Mouse (Mus musculus) MEL (cell line): Measurements from ENCODE around the gene Mpv17l2. TPM values are rescaled to one million over a fixed set of nuclear protein-coding genes. Genes with fewer than 3 reads are reported as not detected.

Experiments used
- DNase-seq: peaks from one replicate; pipeline ENCODE4 v3.0.0; 2011; ENCODE audit warnings: low read depth, low spot score
- H3K27ac ChIP-seq: 2 replicates; pipeline ENCODE4 v1.5.1; 2012; ENCODE audit warnings: low read depth, mild to moderate bottlenecking, control low read depth, low read length, moderate library complexity; ENCODE audit not compliant: control insufficient read depth
- H3K27me3 ChIP-seq, 2 experiments: fragments of 150-350 bp in 1 of 2; sonication (generic) in 1 of 2; 2 replicates each; pipeline ENCODE4 v1.6.1; 2012; ENCODE audit warnings: low read length in 2 of 2, mild to moderate bottlenecking in 2 of 2, improper control_type of control experiment in 1 of 2, moderate library complexity in 1 of 2; ENCODE audit not compliant: insufficient read depth in 2 of 2, control insufficient read depth in 1 of 2
- H3K36me3 ChIP-seq, 2 experiments: 2 replicates each; pipeline ENCODE4 v1.6.1; 2012 to 2014; ENCODE audit warnings: low read length in 2 of 2, improper control_type of control experiment in 1 of 2, inconsistent platforms in 1 of 2, mild to moderate bottlenecking in 1 of 2; ENCODE audit not compliant: insufficient read depth in 2 of 2, control insufficient read depth in 1 of 2
- H3K4me1 ChIP-seq, 2 experiments: fragments of 150-350 bp in 1 of 2; sonication (generic) in 1 of 2; 2 replicates each; pipeline ENCODE4 v1.6.1; 2012; ENCODE audit warnings: low read length in 2 of 2, improper control_type of control experiment in 1 of 2, mild to moderate bottlenecking in 1 of 2; ENCODE audit not compliant: insufficient read depth in 2 of 2, control insufficient read depth in 1 of 2
- H3K4me3 ChIP-seq, 2 experiments: fragments of 150-350 bp in 1 of 2; sonication (generic) in 1 of 2; 2 replicates each; pipeline ENCODE4 v1.5.1; 2012; ENCODE audit warnings: low read depth in 2 of 2, low read length in 2 of 2, mild to moderate bottlenecking in 2 of 2, moderate library complexity in 2 of 2, control low read depth in 1 of 2, improper control_type of control experiment in 1 of 2; ENCODE audit not compliant: control insufficient read depth in 1 of 2, insufficient read depth in 1 of 2
- H3K79me2 ChIP-seq: 2 replicates; pipeline ENCODE4 v1.6.1; 2012; ENCODE audit warnings: mild to moderate bottlenecking, low read length, moderate library complexity; ENCODE audit not compliant: control insufficient read depth, poor library complexity, insufficient read depth
- H3K9ac ChIP-seq: 2 replicates; pipeline ENCODE4 v1.6.1; 2012; ENCODE audit warnings: low read depth, mild to moderate bottlenecking, control low read depth, low read length, moderate library complexity; ENCODE audit not compliant: control insufficient read depth, poor library complexity, severe bottlenecking
- H3K9me3 ChIP-seq: fragments of 150-350 bp; sonication (generic); replicated peaks from 2 replicates; pipeline ENCODE4 v1.6.1; 2012; ENCODE audit warnings: mild to moderate bottlenecking, low read length, improper control_type of control experiment, moderate library complexity; ENCODE audit not compliant: insufficient read depth
- BHLHE40 ChIP-seq: IDR thresholded peaks from 2 replicates; pipeline ENCODE4 v1.6.1; 2012; ENCODE audit warnings: low read depth, mild to moderate bottlenecking, inconsistent platforms, low read length, improper control_type of control experiment, borderline replicate concordance
- CHD1 ChIP-seq: IDR thresholded peaks from 2 replicates; pipeline ENCODE4 v1.6.1; 2012; ENCODE audit warnings: low read depth, mild to moderate bottlenecking, inconsistent platforms, low read length, improper control_type of control experiment
- CTCF ChIP-seq, 3 experiments: IDR thresholded peaks in 2 of 3; conservative IDR thresholded peaks in 1 of 3; 2 replicates each; pipeline ENCODE4 v1.5.1; 2011 to 2012; ENCODE audit warnings: low read length in 3 of 3, low read depth in 2 of 3, mild to moderate bottlenecking in 2 of 3, improper control_type of control experiment in 1 of 3, inconsistent platforms in 1 of 3, mixed read lengths in 1 of 3, moderate library complexity in 1 of 3; ENCODE audit not compliant: control insufficient read depth in 1 of 3, insufficient read depth in 1 of 3, poor library complexity in 1 of 3, severe bottlenecking in 1 of 3
- E2F4 ChIP-seq: IDR thresholded peaks from 2 replicates; pipeline ENCODE4 v1.6.1; 2011; ENCODE audit warnings: low read depth, low read length, improper control_type of control experiment, borderline replicate concordance
- ELF1 ChIP-seq: IDR thresholded peaks from 2 replicates; pipeline ENCODE4 v1.6.1; 2014; ENCODE audit warnings: low read depth, mild to moderate bottlenecking, inconsistent platforms, low read length, improper control_type of control experiment, moderate library complexity
- EP300 ChIP-seq, 2 experiments: IDR thresholded peaks; 2 replicates each; pipeline ENCODE4 v1.6.1; 2011; ENCODE audit warnings: improper control_type of control experiment in 2 of 2, low read length in 2 of 2, low read depth in 1 of 2, mild to moderate bottlenecking in 1 of 2
- GATA1 ChIP-seq: IDR thresholded peaks from 2 replicates; pipeline ENCODE4 v1.6.1; 2011; ENCODE audit warnings: low read depth, low read length, improper control_type of control experiment
- HCFC1 ChIP-seq: IDR thresholded peaks from 2 replicates; pipeline ENCODE4 v1.6.1; 2012; ENCODE audit warnings: low read depth, mild to moderate bottlenecking, inconsistent platforms, low read length, improper control_type of control experiment, moderate library complexity
- MAZ ChIP-seq: IDR thresholded peaks from 2 replicates; pipeline ENCODE4 v1.6.1; 2012; ENCODE audit warnings: low read depth, mild to moderate bottlenecking, inconsistent platforms, low read length, improper control_type of control experiment
- MEF2A ChIP-seq: IDR thresholded peaks from 2 replicates; pipeline ENCODE4 v1.6.1; 2014; ENCODE audit warnings: low read depth, mild to moderate bottlenecking, inconsistent platforms, low read length, improper control_type of control experiment; ENCODE audit not compliant: poor library complexity, insufficient replicate concordance, severe bottlenecking; ENCODE audit errors: extremely low read depth
- MXI1 ChIP-seq: IDR thresholded peaks from 2 replicates; pipeline ENCODE4 v1.6.1; 2011; ENCODE audit warnings: mild to moderate bottlenecking, low read depth, low read length, improper control_type of control experiment
- MYC ChIP-seq: IDR thresholded peaks from 2 replicates; pipeline ENCODE4 v1.6.1; 2011; ENCODE audit warnings: low read depth, mild to moderate bottlenecking, low read length, improper control_type of control experiment, moderate library complexity
- NELFE ChIP-seq: IDR thresholded peaks from 2 replicates; pipeline ENCODE4 v1.6.1; 2011; ENCODE audit warnings: low read depth, low read length, improper control_type of control experiment
- POLR2A ChIP-seq, 2 experiments: IDR thresholded peaks; 2 replicates each; pipeline ENCODE4 v1.6.1; 2011 to 2012; ENCODE audit warnings: low read length in 2 of 2, mild to moderate bottlenecking in 2 of 2, control low read depth in 1 of 2, improper control_type of control experiment in 1 of 2, low read depth in 1 of 2, moderate library complexity in 1 of 2; ENCODE audit not compliant: control insufficient read depth in 1 of 2, insufficient read depth in 1 of 2, poor library complexity in 1 of 2
- SIN3A ChIP-seq: IDR thresholded peaks from 2 replicates; pipeline ENCODE4 v1.6.1; 2012; ENCODE audit warnings: low read length, improper control_type of control experiment, inconsistent platforms
- TCF12 ChIP-seq: IDR thresholded peaks from 2 replicates; pipeline ENCODE4 v1.6.1; 2014; ENCODE audit warnings: low read depth, mild to moderate bottlenecking, inconsistent platforms, low read length, improper control_type of control experiment, moderate library complexity
- USF2 ChIP-seq, 2 experiments: IDR thresholded peaks; 2 replicates each; pipeline ENCODE4 v1.6.1; 2011 to 2012; ENCODE audit warnings: improper control_type of control experiment in 2 of 2, low read length in 2 of 2, borderline replicate concordance in 1 of 2, inconsistent platforms in 1 of 2, low read depth in 1 of 2, mild to moderate bottlenecking in 1 of 2; ENCODE audit not compliant: insufficient read depth in 1 of 2
- ZC3H11A ChIP-seq: IDR thresholded peaks from 2 replicates; pipeline ENCODE4 v1.6.1; 2012; ENCODE audit warnings: low read depth, mild to moderate bottlenecking, inconsistent platforms, low read length, improper control_type of control experiment
- polyA plus RNA-seq, 2 experiments: library from polyadenylated mRNA; stranded (reverse) in 1 of 2; unstranded in 1 of 2; fragments of >175 nt in 1 of 2; fragments of >200 nt in 1 of 2; gene quantifications; 2 replicates each; pipeline versions ENCODE4 v1.2.1 to v1.2.4; 2012; ENCODE audit warnings: low replicate concordance in 2 of 2, low read depth in 1 of 2; ENCODE audit not compliant: insufficient read length in 2 of 2, insufficient read depth in 1 of 2, missing spikeins in 1 of 2
- total RNA-seq: library from RNA; depleted of rRNA; stranded (reverse); fragments of 300-350 nt; gene quantifications from 2 replicates; pipeline ENCODE4 v1.2.3, GENCODE M21; 2012

The Mpv17l2 gene
- total and polyA plus RNA-seq, 3 experiments = 52.8 to 102 TPM; not detected in 1

DNA sequence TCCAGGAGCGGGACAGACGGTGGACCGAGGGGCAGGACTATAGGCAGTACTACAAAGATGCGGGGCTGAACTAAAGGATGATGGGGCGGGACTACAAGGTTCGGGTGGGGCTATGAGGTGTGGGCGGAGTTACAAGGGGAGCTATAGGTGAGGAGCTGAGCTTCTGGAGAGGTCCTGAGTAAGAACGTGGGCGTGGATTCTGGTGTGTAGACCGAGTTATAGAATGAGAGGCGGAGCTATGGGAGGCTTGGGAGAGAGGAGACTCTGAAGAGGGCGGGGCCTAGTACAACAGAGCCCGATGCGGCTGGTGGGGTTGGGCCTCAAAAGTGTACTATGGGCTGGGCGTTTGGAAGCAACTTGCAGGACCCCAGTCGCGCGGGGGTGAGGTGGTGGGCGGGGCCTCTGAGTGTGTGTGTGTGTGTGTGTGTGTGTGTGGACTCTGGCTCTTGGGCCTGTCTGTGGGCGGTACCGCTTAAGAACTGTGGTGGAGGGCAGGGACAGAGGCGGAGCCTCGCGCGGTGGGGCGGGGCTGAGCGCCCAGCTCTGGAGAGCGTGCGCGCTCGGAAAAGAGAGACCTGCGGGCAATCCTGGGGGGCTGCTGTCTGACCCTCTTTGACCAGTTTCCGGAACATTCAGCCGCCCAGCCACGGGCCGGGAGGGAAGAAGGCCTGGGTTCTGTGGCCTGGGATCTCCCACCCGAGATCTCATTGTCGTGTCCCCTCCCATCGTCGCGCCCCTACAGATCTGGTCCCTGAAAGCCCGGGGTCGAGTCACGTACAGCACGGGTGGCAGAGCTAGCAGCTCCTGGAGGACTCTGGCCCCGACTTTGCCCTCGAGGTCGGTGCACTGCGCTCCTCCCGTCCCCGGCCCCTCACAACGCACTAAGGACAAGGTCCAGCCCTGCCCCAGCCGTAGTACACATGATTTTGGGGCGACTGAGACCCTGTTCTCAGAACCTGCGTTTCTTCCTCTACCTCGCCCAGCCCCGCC is 36.6 kb upstream of the Mpv17l2 start:
- Histone ChIP-seq H3K27me3 (no peaks in the 10 kb centered on the region), H3K79me2 (no peaks in the 10 kb centered on the region), H3K4me3 (peak overlapping the region; percentile 56 to 73), H3K27ac (no peak overlapping the region), H3K4me1 (peaks cover 0 to 12% of the 10 kb centered on the region in 2 experiments; a peak in 2 of 4 replicates), H3K9me3 (no peaks in the 10 kb centered on the region), H3K9ac (peak overlapping the region; percentile 58), H3K36me3 (no peaks in the 10 kb centered on the region; a peak in 1 of 4 replicates)
- TF ChIP-seq CHD1 (no peak), SIN3A (peak; percentile 45), MXI1 (peak; percentile 56; the same call in 1 of the 2 replicates), NELFE (peak; percentile 33; the same call in 1 of the 2 replicates)
- DNase-seq = peak; percentile 98

DNA sequence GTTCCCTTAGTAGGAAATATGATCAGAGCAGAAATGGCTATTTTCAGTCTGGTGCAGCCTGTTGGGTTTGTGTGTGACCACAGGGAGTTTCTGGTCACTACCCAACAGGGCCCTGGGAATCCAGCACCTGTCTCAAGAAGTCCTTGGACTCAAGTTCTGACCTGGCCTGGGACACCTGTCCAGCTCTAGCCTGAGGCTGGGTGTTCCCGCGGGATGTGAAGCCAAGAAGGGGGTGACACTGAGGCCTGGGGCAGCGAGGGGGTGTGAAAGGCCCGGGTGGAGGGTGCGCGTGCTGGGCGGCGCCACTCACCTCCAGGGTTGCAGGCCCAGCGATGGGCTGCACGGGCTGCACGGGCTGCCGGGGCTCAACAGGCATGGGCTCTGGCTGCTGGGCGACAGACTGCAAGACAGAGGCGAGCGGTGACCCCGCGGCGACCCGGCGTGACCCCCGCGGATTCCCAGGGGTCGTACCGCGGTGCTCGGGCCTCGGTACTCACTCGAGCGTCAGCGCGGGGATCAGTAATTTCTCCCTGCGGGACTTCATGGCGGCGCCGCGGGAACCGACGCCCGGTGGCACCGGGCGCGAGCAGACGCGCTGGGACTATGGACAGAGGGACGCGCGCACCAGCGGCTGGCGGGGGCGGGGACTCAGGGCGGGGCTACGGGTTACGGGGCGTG is 35.8 kb upstream of the Mpv17l2 start:
- no peak overlapping the region for H3K27ac ChIP-seq
- H3K27me3 ChIP-seq = no peaks in the 10 kb centered on the region
- H3K36me3 ChIP-seq = no peaks in the 10 kb centered on the region; a peak in 1 of 4 replicates

DNA sequence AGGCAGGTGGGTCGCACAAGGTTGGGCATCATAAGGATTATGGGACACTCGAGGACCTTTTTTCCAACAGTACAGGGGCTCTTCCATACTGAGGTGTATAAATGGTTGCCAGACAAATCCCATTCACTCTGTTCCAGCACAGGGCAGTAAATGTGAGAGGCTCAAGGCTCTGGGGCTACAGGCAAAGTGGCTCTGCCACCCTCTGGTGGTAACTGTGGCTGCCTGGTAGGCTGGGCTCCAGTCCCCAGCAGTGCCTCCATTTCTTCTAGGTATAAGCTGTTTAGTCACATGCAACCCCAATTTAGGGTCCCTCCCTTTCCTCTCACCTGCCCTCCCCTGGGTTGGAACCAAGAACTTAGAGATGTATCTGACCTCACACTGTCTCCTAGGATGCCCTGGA is 34.6 kb upstream of the Mpv17l2 start:
- Histone ChIP-seq H3K9me3 (no peaks in the 10 kb centered on the region), H3K36me3 (no peaks in the 10 kb centered on the region; a peak in 1 of 4 replicates), H3K4me1 (peaks cover 0 to 16% of the 10 kb centered on the region in 2 experiments; a peak in 3 of 4 replicates), H3K27me3 (no peaks in the 10 kb centered on the region), H3K9ac (no peak overlapping the region), H3K27ac (no peak overlapping the region), H3K79me2 (peaks cover 17% of the 10 kb centered on the region), H3K4me3 (no peak overlapping the region)
- TF ChIP-seq MEF2A (no peak), GATA1 (no peak), ZC3H11A (no peak), EP300 (IDR thresholded peaks at IDR 0.05; ENCODE audit: low read depth in 1 of 2, low read length in 2 of 2) (no peak), USF2 (IDR thresholded peaks at IDR 0.05; ENCODE audit: borderline replicate concordance in 1 of 2, insufficient read depth in 1 of 2, low read depth in 1 of 2, low read length in 2 of 2) (no peak), SIN3A (no peak), POLR2A (IDR thresholded peaks at IDR 0.05; ENCODE audit: control insufficient read depth in 1 of 2, insufficient read depth in 1 of 2, low read depth in 1 of 2, low read length in 2 of 2, poor library complexity in 1 of 2) (no peak)
- DNase-seq = no peak

More for the DNA sequence above, 35.8 kb upstream of the Mpv17l2 start:
- no peak for DNase-seq
- peaks cover 0 to 12% of the 10 kb centered on the region in 2 experiments; a peak in 2 of 4 replicates for H3K4me1 ChIP-seq
- peak overlapping the region; percentile 68 for H3K9ac ChIP-seq
- H3K79me2 ChIP-seq = peaks cover 7% of the 10 kb centered on the region
- TF ChIP-seq HCFC1 = no peak
- no peak for TF ChIP-seq MEF2A
- TF ChIP-seq BHLHE40 = no peak
- TF ChIP-seq MYC = no peak
- no peak for TF ChIP-seq ELF1
- TF ChIP-seq TCF12 = no peak
- no peak for TF ChIP-seq CTCF (IDR thresholded peaks at IDR 0.05 in 2 of 3, conservative IDR thresholded peaks at IDR 0.05 in 1 of 3; ENCODE audit: control insufficient read depth in 1 of 3, insufficient read depth in 1 of 3, low read depth in 2 of 3, low read length in 3 of 3, poor library complexity in 1 of 3, severe bottlenecking in 1 of 3)
- TF ChIP-seq MAZ = no peak
- no peak for TF ChIP-seq CHD1
- no peak for TF ChIP-seq E2F4
- no peak for TF ChIP-seq MXI1
- TF ChIP-seq, all 39 proteins: peak for 0
- no peaks in the 10 kb centered on the region for H3K9me3 ChIP-seq
- H3K4me3 ChIP-seq = peak overlapping the region; percentile 56
